Mouse (Mus musculus): ENCODE data around the gene Nkx6-2. TPM values are rescaled to one million over a fixed set of nuclear protein-coding genes. Genes with fewer than 3 reads are reported as not detected.

Gene Nkx6-2
- total and polyA plus RNA-seq, 3 experiments = 0.12 TPM; not detected in 2

GRCm38 (mm10) chr7:139536331-139536730 is 46.3 kb downstream of the Nkx6-2 start:
- Histone ChIP-seq H3K9ac (ENCODE audit: control insufficient read depth, low read depth, low read length, poor library complexity, severe bottlenecking) (no peak overlapping the region), H3K4me3 (ENCODE audit: control insufficient read depth in 1 of 2, insufficient read depth in 1 of 2, low read depth in 2 of 2, low read length in 2 of 2) (no peak overlapping the region), H3K79me2 (ENCODE audit: control insufficient read depth, insufficient read depth, low read length, poor library complexity) (no peaks in the 10 kb centered on the region), H3K36me3 (ENCODE audit: control insufficient read depth in 1 of 2, insufficient read depth in 2 of 2, low read length in 2 of 2) (no peaks in the 10 kb centered on the region), H3K27me3 (ENCODE audit: control insufficient read depth in 1 of 2, insufficient read depth in 2 of 2, low read length in 2 of 2) (no peaks in the 10 kb centered on the region), H3K4me1 (ENCODE audit: control insufficient read depth in 1 of 2, insufficient read depth in 2 of 2, low read length in 2 of 2) (no peaks in the 10 kb centered on the region), H3K9me3 (replicated peaks; ENCODE audit: insufficient read depth, low read length) (no peaks in the 10 kb centered on the region), H3K27ac (ENCODE audit: control insufficient read depth, low read depth, low read length) (no peak overlapping the region)
- no peak for DNase-seq (ENCODE audit: low read depth, low spot score)
- TF ChIP-seq UBTF (IDR thresholded peaks at IDR 0.05; ENCODE audit: borderline replicate concordance, insufficient read depth, low read depth, low read length) (no peak), KAT2A (conservative IDR thresholded peaks at IDR 0.05; ENCODE audit: low read depth, low read length) (no peak), JUND (IDR thresholded peaks at IDR 0.05; ENCODE audit: low read depth, low read length) (no peak), USF1 (IDR thresholded peaks at IDR 0.05; ENCODE audit: low read depth, low read length) (no peak), MXI1 (IDR thresholded peaks at IDR 0.05; ENCODE audit: low read depth, low read length) (no peak), ZC3H11A (IDR thresholded peaks at IDR 0.05; ENCODE audit: low read depth, low read length) (no peak), ZKSCAN1 (IDR thresholded peaks at IDR 0.05; ENCODE audit: low read depth, low read length) (no peak)

- Histone ChIP-seq H3K36me3 (ENCODE audit: control insufficient read depth in 1 of 2, insufficient read depth in 2 of 2, low read length in 2 of 2) (no peaks in the 10 kb centered on the region), H3K27ac (ENCODE audit: control insufficient read depth, low read depth, low read length) (no peak overlapping the region), H3K27me3 (ENCODE audit: control insufficient read depth in 1 of 2, insufficient read depth in 2 of 2, low read length in 2 of 2) (no peaks in the 10 kb centered on the region), H3K9me3 (replicated peaks; ENCODE audit: insufficient read depth, low read length) (no peaks in the 10 kb centered on the region), H3K4me1 (ENCODE audit: control insufficient read depth in 1 of 2, insufficient read depth in 2 of 2, low read length in 2 of 2) (no peaks in the 10 kb centered on the region), H3K9ac (ENCODE audit: control insufficient read depth, low read depth, low read length, poor library complexity, severe bottlenecking) (no peak overlapping the region), H3K79me2 (ENCODE audit: control insufficient read depth, insufficient read depth, low read length, poor library complexity) (no peaks in the 10 kb centered on the region), H3K4me3 (ENCODE audit: control insufficient read depth in 1 of 2, insufficient read depth in 1 of 2, low read depth in 2 of 2, low read length in 2 of 2) (no peak overlapping the region)
- no peak for TF ChIP-seq MAX (IDR thresholded peaks at IDR 0.05; ENCODE audit: low read length)
- no peak for TF ChIP-seq ZKSCAN1 (IDR thresholded peaks at IDR 0.05; ENCODE audit: low read depth, low read length)
- TF ChIP-seq HCFC1 (IDR thresholded peaks at IDR 0.05; ENCODE audit: low read depth, low read length) = no peak
- no peak for TF ChIP-seq UBTF (IDR thresholded peaks at IDR 0.05; ENCODE audit: borderline replicate concordance, insufficient read depth, low read depth, low read length)
- TF ChIP-seq USF1 (IDR thresholded peaks at IDR 0.05; ENCODE audit: low read depth, low read length) = no peak
- TF ChIP-seq POLR2AphosphoS5 (IDR thresholded peaks at IDR 0.05; ENCODE audit: borderline replicate concordance, low read depth, low read length) = no peak
- TF ChIP-seq ZMIZ1 (IDR thresholded peaks at IDR 0.05; ENCODE audit: low read depth, low read length) = no peak
- no peak for TF ChIP-seq TCF12 (IDR thresholded peaks at IDR 0.05; ENCODE audit: low read depth, low read length)
- TF ChIP-seq CTCF (IDR thresholded peaks at IDR 0.05 in 2 of 3, conservative IDR thresholded peaks at IDR 0.05 in 1 of 3; ENCODE audit: control insufficient read depth in 1 of 3, insufficient read depth in 1 of 3, low read depth in 2 of 3, low read length in 3 of 3, poor library complexity in 1 of 3, severe bottlenecking in 1 of 3) = no peak
- DNase-seq (ENCODE audit: low read depth, low spot score) = no peak
Observed at GRCm38 (mm10) chr7:139531428-139531801, 51.2 kb downstream of the Nkx6-2 start.

Data from MEL (cell line).